Mouse (Mus musculus) heart, embryonic 14.5 days (tissue): ENCODE results near the gene Clta. TPM values are rescaled to one million over a fixed set of nuclear protein-coding genes. Genes with fewer than 3 reads are reported as not detected.

Experiments used
- ATAC-seq: fragments of 200-750 bp; cut with Nextera tagmentation; 2 replicates; pipeline ENCODE4 v1.8.0; 2017; ENCODE audit warnings: low read depth, moderate TSS enrichment; ENCODE audit not compliant: insufficient number of reproducible peaks, insufficient read depth, low FRiP score
- H3K27ac ChIP-seq, 2 experiments: fragments of 200-500 bp in 1 of 2; fragments of 300-500 bp in 1 of 2; sonication (generic) in 1 of 2; replicated peaks in 1 of 2; 2 replicates each; pipeline ENCODE4 v1.5.1; 2012 to 2014; ENCODE audit warnings: low read depth in 2 of 2, low read length in 2 of 2, control low read depth in 1 of 2, mild to moderate bottlenecking in 1 of 2, mixed read lengths in 1 of 2; ENCODE audit not compliant: control insufficient read depth in 1 of 2, insufficient read depth in 1 of 2
- H3K27me3 ChIP-seq: fragments of 300-500 bp; sonication (generic); 2 replicates; pipeline ENCODE4 v1.6.1; 2014; ENCODE audit warnings: mild to moderate bottlenecking, low read length, control low read depth; ENCODE audit not compliant: control insufficient read depth, insufficient read depth
- H3K36me3 ChIP-seq: fragments of 300-500 bp; sonication (generic); 2 replicates; pipeline ENCODE4 v1.6.1; 2014; ENCODE audit warnings: mild to moderate bottlenecking, control low read depth, low read length, mixed read lengths; ENCODE audit not compliant: control insufficient read depth, insufficient read depth
- H3K4me1 ChIP-seq, 2 experiments: fragments of 200-500 bp in 1 of 2; fragments of 300-500 bp in 1 of 2; sonication (generic) in 1 of 2; 2 replicates each; pipeline ENCODE4 v1.6.1; 2012 to 2014; ENCODE audit warnings: low read length in 2 of 2, control low read depth in 1 of 2, mixed read lengths in 1 of 2; ENCODE audit not compliant: control insufficient read depth in 2 of 2, insufficient read depth in 2 of 2
- H3K4me2 ChIP-seq: fragments of 300-500 bp; sonication (generic); 2 replicates; pipeline ENCODE4 v1.6.1; 2014; ENCODE audit warnings: mild to moderate bottlenecking, low read length
- H3K4me3 ChIP-seq, 2 experiments: fragments of 200-500 bp in 1 of 2; fragments of 300-500 bp in 1 of 2; sonication (generic) in 1 of 2; 2 replicates each; pipeline ENCODE4 v1.5.1; 2012 to 2014; ENCODE audit warnings: low read length in 2 of 2, mild to moderate bottlenecking in 2 of 2, control low read depth in 1 of 2, low read depth in 1 of 2, moderate library complexity in 1 of 2; ENCODE audit not compliant: control insufficient read depth in 1 of 2, insufficient read depth in 1 of 2
- H3K9ac ChIP-seq: fragments of 300-500 bp; sonication (generic); 2 replicates; pipeline ENCODE4 v1.6.1; 2014; ENCODE audit warnings: mild to moderate bottlenecking, low read length
- H3K9me3 ChIP-seq: fragments of 300-500 bp; sonication (generic); 2 replicates; pipeline ENCODE4 v1.6.1; 2016; ENCODE audit warnings: low read length, control low read depth; ENCODE audit not compliant: control insufficient read depth
- WGBS: fragments of 180-500 bp; shearing (Covaris S2); extraction: QIAGEN DNeasy Blood & Tissue Kit; methylation state at CpG from one replicate; pipeline ENCODE4 v1.1.7; 2014; 5-methylcytosine and 5-hydroxymethylcytosine counted together
- polyA plus RNA-seq: library from polyadenylated mRNA; unstranded; fragments of >200 nt; fragmentation: Nextera tagmentation; extraction: Ambion mirVana; gene quantifications from 2 replicates; pipeline ENCODE4 v1.2.1, GENCODE M21; 2014

Gene Clta
- polyA plus RNA-seq, 1 experiment from 2014 or later: 154 TPM

DNA sequence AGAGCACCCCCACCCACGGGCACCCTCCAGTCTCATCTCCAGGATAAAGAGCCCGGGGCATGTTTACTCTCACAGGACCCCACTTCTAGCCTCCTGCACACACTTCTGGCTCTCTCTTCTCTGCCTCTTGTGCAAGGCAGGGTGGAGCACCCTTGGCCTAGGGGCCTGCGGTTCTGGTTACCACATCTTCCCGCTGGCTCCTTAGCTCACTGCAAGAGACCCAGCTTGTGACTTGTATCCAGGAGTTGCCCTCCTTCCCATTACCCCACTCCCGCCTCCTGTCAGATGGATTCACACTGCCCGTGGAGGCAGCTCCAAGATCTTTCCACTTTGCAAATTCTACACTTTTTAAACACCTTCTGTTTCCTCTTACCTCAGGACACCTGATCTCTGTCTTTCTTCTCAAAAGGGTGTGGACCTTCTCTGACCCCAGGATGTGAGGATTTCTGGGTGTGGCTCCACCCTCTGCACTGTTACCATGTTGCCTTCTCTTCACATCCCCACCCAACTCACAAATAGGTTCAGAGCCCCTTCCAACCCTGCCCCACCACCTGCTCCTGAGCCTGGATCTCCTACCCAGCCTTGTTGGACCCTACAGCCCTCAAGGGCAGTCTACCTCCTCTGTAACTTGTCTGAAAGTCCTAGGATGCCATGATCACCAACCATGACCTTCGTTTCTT is 38.3 kb upstream of the Clta start:
- peaks cover 8% of the 10 kb centered on the region for H3K36me3 ChIP-seq
- no peaks in the 10 kb centered on the region for H3K27me3 ChIP-seq
- H3K4me1 ChIP-seq: peaks cover 24 to 32% of the 10 kb centered on the region in 2 experiments
- H3K4me3 ChIP-seq: no peak overlapping the region
- no peak for ATAC-seq
- no peaks in the 10 kb centered on the region for H3K9me3 ChIP-seq
- no peak overlapping the region for H3K27ac ChIP-seq
- no peak overlapping the region for H3K9ac ChIP-seq
- no peak overlapping the region for H3K4me2 ChIP-seq
- WGBS: 87% methylated on average over 7 of the region's 7 CpGs

GRCm38 (mm10) chr4:43968650-43969049 is 35.6 kb upstream of the Clta start:
- H3K27ac ChIP-seq: peak overlapping the region in 1 of 2 experiments; percentile 23; a peak in 1 of 4 replicates

GRCm38 (mm10) chr4:43969373-43969772 is 34.9 kb upstream of the Clta start:
- H3K4me3 ChIP-seq: no peak overlapping the region
- no peak overlapping the region for H3K4me2 ChIP-seq
- H3K36me3 ChIP-seq: peaks cover 14% of the 10 kb centered on the region
- no peaks in the 10 kb centered on the region for H3K27me3 ChIP-seq
- WGBS: 23% methylated on average over 4 of the region's 4 CpGs
- no peak overlapping the region for H3K9ac ChIP-seq
- ATAC-seq: no peak
- peaks cover 27 to 40% of the 10 kb centered on the region in 2 experiments for H3K4me1 ChIP-seq
- peak overlapping the region in 1 of 2 experiments; percentile 19; a peak in 1 of 4 replicates for H3K27ac ChIP-seq
- H3K9me3 ChIP-seq: no peaks in the 10 kb centered on the region

More at GRCm38 (mm10) chr4:43968650-43969049, 35.6 kb upstream of the Clta start:
- WGBS: 47% methylated on average over 13 of the region's 13 CpGs
- Histone ChIP-seq H3K36me3 (peaks cover 10% of the 10 kb centered on the region), H3K9me3 (no peaks in the 10 kb centered on the region), H3K9ac (no peak overlapping the region), H3K4me1 (peaks cover 35 to 46% of the 10 kb centered on the region in 2 experiments), H3K27me3 (no peaks in the 10 kb centered on the region), H3K4me3 (no peak overlapping the region), H3K4me2 (no peak overlapping the region)
- ATAC-seq: no peak

GRCm38 (mm10) chr4:43970393-43971330 is 33.6 kb upstream of the Clta start:
- H3K27me3 ChIP-seq: no peaks in the 10 kb centered on the region
- H3K9ac ChIP-seq: no peak overlapping the region
- no peaks in the 10 kb centered on the region for H3K9me3 ChIP-seq
- H3K36me3 ChIP-seq: peaks cover 16% of the 10 kb centered on the region
- no peak for ATAC-seq
- peaks cover 17 to 28% of the 10 kb centered on the region in 2 experiments for H3K4me1 ChIP-seq
- 85% methylated on average over 20 of the region's 20 CpGs for WGBS
- H3K4me3 ChIP-seq: no peak overlapping the region
- H3K27ac ChIP-seq: no peak overlapping the region
- H3K4me2 ChIP-seq: no peak overlapping the region

GRCm38 (mm10) chr4:43971541-43972136 is 32.6 kb upstream of the Clta start:
- no peak for ATAC-seq
- no peaks in the 10 kb centered on the region for H3K9me3 ChIP-seq
- peaks cover 14% of the 10 kb centered on the region for H3K36me3 ChIP-seq
- 64% methylated on average over 9 of the region's 9 CpGs for WGBS
- peak overlapping the region; percentile 76 to 86 for H3K27ac ChIP-seq
- H3K27me3 ChIP-seq: no peaks in the 10 kb centered on the region
- H3K9ac ChIP-seq: peak overlapping the region; percentile 31; the same call in 1 of the 2 replicates
- peak overlapping the region; percentile 44 for H3K4me2 ChIP-seq
- H3K4me3 ChIP-seq: no peak overlapping the region
- H3K4me1 ChIP-seq: peaks cover 17 to 28% of the 10 kb centered on the region in 2 experiments

DNA sequence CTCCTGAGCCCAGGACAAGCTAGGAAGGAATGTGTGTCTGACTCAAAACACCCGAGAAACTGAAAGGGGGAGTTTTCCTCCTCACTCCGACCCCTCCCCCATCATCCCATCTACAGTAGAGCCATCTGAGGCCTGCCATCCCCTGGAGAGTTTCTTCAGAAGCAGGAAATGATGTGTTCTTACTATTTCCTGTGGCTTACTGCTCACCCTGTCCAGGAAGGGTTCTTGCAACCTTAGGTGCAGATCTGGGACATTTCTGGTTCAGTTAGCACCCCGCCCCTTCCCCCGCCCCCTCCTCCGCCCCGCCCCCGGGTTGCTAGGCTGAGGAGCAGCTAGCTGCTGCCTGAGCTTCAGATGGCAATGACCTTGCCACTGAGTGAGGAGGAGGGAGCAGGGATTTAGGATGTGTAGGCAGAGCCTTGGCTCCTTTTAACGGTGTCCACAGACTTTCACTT is 32.1 kb upstream of the Clta start:
- H3K36me3 ChIP-seq: peaks cover 14% of the 10 kb centered on the region
- H3K4me3 ChIP-seq: no peak overlapping the region
- WGBS: 1% methylated on average over 8 of the region's 8 CpGs
- H3K4me2 ChIP-seq: peak overlapping the region; percentile 44
- ATAC-seq: peak; percentile 72
- H3K9me3 ChIP-seq: no peaks in the 10 kb centered on the region
- H3K27me3 ChIP-seq: no peaks in the 10 kb centered on the region
- peak overlapping the region; percentile 31; the same call in 1 of the 2 replicates for H3K9ac ChIP-seq
- H3K4me1 ChIP-seq: peaks cover 17 to 28% of the 10 kb centered on the region in 2 experiments
- H3K27ac ChIP-seq: peak overlapping the region; percentile 76 to 86

DNA sequence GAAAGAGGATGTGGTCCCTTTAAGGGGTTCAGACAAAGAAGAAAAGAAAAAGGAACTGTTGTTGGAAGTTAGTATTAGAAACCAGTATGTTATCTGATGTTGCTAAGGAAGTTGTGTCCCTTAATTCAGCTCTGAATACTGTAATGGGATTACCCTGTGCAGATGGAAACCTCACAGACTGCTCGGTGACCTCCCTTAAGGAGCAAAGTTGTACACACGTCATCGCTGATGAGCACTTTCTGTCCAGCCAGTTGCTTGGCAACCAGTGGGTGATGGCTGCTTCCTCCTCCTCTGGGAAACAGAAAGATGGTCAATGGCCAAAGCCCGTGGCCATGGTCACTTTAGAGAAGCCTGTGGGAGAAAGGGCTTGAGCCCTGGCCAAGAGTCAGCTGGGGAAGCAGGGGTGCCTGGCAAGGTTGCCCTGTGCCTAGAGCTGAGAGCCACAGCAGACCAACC is 30.7 kb upstream of the Clta start:
- 50% methylated on average over 4 of the region's 4 CpGs for WGBS
- Histone ChIP-seq H3K9ac (no peak overlapping the region), H3K4me2 (no peak overlapping the region), H3K9me3 (no peaks in the 10 kb centered on the region), H3K4me3 (no peak overlapping the region), H3K36me3 (peaks cover 19% of the 10 kb centered on the region), H3K27ac (peak overlapping the region in 1 of 2 experiments; percentile 44; a peak in 1 of 4 replicates), H3K4me1 (peaks cover 17 to 28% of the 10 kb centered on the region in 2 experiments), H3K27me3 (no peaks in the 10 kb centered on the region)
- no peak for ATAC-seq
